Mouse (Mus musculus): ENCODE data around the gene 1810055G02Rik.

1810055G02Rik gene

DNA sequence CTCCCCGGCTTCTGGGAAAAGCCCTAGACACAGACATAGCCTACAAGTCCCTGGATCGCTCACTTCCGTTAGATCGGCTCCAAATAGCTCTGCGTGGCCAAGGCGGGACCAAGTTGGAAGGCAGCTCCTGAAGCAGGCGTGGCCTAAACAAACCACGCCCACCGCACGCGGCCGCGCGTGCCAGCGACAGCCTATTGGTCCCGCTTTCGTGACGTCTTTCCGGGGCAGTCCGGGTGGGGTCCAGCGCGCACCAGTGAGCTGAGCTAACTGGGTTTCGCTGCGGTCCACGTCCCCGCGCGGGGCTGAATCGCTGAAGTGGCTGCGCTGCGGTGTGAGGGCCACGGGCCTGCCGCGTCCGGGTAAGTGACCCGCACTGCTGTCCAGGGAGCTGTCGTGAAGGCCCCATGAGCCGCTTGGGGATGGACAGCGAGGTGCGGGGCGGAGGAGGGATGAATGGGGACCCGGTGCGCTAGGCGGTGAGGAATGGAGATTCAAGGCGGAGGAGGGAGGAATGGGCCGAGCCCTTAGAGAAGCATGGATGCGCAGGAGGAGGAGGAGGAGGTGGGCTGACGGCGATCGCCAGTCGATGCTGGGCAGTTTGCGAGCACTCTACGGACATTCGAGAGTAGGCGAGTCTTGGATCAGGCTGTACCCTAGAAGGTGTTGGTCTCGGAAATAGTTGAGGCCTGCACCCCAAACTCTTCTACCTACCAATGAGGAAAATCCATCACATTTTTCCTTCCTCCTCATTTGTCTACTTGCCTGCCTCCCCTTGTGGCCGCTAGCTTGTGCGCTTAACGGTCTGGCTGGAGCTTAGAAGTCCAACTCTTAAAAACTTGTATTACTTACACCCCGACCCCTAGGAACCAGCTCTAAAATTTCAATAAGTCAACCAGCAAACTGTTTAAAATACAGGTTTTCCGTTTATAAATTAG lies at the start of gene 1810055G02Rik:
Gene 1810055G02Rik (plus strand): TSS at position 216 of the 935 bp plus-strand sequence.
- DNase-seq, result peak; percentile 99

DNA sequence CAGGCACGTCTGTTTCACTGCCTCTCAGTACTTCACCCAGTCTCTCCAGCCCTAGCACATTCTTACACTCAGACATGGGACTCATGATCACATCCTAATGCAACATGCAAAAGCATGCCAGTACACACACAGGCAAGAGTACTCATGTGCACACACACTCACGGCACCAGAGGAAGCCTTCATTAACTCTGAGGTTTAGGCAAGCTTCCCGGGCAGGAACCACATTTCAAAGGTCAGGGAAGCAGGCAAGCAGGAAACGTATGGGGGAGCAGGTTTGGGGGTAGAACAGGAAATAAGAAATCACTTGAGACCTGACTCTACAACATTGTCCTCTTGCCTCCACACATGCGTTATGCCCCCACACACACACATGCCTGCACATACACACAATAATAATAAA lies 42.6 kb upstream of the 1810055G02Rik start:
- DNase-seq, result peak; percentile 48

DNA sequence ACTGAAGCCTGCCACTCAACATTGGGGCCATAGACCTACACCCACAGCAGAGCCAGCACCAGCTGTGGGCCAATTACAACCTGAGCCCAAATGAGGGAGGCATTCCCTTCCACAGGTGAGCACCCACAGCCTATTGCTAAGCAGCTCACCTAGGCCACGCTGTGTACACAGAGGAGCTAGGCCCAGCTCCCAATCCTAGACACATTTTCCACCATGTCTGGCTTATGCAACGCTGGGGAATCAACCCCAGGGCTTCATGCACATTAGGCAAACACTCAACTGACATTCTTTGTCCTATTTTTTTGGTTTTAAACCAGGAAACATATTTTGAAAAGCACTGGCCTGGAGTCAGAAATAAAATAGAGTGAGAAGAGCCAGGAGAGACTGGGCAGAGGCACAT lies 41.5 kb upstream of the 1810055G02Rik start:
- no peak for DNase-seq

- DNase-seq, result no peak
Measured at GRCm38 (mm10) chr19:3667155-3667895, 40.8 kb upstream of the 1810055G02Rik start.

DNA sequence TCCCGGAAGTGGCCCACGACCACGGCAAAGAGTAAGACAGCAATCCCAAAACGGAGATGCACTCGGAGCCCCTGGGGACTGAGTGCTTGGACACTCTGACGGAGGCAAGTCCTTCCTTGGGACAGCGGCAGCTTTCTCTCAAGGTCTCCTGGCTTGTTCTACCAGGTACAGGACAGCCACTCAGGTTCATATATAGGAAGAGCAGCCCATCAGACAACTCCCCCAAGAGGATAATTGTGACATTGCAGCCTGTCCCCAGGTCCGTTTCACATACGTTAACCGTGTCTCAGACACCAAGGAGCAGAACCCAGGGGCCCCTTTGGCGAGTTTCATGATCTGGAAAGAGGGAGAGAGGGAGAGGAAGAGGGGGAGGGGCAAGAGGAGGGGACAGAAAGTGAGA lies 40.1 kb upstream of the 1810055G02Rik start:
- no peak for DNase-seq

GRCm38 (mm10) chr19:3668551-3668950 lies 39.5 kb upstream of the 1810055G02Rik start:
- no peak for DNase-seq

- peak; percentile 43 for DNase-seq
Measured at GRCm38 (mm10) chr19:3669100-3669499, 39.0 kb upstream of the 1810055G02Rik start.

- DNase-seq, result no peak
Measured at GRCm38 (mm10) chr19:3673149-3673548, 34.9 kb upstream of the 1810055G02Rik start.

DNA sequence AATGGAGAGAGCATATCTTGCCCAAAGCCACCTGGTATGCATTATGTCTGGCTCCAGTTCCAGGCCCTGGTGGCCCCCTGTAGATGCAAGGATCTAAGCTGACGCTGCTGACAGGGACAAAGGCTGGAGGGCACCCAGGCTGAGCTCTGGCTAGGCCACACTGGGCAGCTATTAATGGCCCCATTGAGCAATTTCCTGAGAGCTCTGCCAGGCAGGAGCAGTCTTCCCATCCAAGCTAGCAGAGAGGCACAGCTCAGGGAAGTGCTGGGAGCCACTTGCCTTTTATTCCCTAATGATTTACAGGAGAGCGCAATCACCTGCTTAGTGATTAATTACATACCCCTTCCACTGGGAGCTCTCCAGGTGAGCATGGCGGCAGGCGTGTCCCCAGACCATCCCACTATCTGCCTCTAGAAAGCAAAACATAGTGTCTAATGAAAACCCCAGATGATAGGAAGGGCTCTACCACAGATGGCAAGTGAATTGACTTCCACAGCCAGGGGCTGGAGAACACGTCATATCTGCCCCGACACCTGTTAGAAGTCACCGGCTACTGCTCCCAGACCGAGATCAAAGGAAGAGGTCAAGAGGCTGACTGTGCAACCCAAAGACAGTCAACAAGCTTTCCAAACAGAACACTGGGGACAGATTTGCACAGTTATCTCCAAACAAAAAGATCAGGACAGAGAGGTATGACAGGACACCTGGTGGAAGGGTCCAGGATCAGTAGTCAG lies 33.8 kb upstream of the 1810055G02Rik start:
- DNase-seq, result peak; percentile 47

DNA sequence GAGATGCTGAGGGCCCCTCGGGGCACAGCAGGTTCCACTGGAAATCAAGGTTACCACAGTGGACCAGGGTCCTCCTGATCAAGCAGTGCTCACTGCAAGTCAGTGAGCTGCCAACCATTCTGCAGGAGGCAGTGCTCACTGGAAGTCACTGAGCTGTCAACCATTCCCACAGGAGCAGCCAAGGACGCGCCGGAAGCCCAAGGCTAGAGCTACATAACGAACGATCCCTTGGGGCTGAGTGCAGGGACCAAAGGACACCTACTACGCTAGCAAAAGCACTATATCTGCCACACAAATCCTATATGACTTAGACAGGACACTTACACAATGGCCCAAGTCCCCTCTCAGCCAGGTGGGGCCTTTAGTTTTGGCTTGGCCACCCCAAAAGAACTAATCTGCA lies 27.4 kb upstream of the 1810055G02Rik start:
- DNase-seq, result peak; percentile 42

- peak; percentile 91 for DNase-seq
Measured at GRCm38 (mm10) chr19:3681310-3681934, 26.7 kb upstream of the 1810055G02Rik start.

DNA sequence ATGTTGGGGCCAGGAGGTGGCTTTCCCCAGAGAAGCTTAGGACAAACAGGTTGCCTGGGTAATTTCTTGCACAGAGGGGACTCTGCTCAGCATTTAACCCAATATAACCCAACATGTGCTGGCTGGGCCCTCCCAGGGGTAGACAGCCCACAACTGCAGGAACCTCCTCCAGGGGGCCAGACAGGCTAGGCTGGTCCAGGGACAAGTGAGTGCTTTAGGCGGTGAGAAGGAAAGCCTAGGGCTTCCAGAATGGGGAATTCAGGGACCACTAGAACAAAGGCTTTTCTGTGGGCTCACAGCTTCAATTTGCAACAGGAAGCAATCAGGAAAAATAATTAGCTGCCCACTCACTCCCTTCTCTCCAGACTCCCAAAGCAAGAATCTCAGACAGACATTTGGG lies 23.7 kb upstream of the 1810055G02Rik start:
- no peak for DNase-seq

DNA sequence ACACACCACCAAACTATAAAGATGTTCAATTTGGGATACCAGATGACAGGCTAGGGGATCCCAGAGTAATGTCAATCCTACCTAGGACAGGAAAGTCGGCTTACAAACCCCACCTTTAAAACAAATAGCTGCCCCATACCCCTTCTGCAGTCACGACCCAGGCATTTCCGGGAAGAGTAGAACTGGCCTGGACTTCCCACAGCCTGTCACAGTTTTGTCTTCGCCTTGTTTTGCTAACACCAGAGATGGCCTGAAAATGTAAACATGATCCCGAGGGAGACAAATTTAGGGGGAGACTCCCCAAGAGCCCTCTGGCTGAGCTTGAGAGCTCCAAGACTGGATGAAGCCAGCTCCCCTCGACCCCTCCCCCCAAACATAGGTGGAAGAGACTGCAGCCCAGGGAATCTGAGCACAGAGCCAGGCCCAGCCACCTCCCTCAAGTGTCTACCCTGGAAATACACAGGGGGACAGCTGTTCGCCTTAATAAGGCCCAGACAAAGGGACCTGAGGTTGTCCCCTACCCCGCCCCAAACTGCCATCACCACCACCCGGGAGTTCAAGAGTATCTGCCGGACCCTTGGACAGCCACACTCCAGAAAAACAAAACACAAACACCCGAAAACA lies 23.0 kb upstream of the 1810055G02Rik start:
- DNase-seq, result peak; percentile 38

DNA sequence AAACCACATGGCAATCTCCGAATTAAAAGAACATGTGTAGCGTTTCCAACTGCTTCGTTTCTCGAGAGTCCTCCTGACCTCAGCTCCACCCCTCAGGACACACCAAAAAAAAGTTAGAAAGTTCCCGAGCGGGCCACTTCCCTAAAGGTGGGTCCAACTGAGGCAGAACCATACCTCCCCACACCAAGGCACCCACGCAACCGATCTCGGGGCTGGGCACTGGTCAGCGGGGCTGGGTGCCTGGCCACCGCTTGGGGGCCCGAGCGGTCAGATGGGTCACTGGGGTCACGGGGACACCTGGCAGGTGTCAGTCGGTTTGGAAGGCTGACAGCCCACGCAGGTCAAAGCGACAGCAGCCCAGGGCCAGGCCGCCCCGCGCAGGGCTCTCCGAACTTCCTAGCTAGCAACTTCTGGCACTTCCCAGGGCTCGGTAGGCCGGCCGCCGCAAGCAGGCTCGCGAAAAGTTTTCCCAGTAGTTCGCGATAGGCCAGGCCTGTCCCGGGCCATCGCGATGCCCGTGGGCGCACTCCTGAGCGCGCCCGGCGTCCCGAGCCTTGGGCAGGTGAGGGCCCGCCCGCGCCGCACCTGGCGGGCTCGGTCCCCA lies 22.4 kb upstream of the 1810055G02Rik start:
- DNase-seq, result peak; percentile 54

GRCm38 (mm10) chr19:3686215-3686894 lies 21.7 kb upstream of the 1810055G02Rik start, which contains the start of gene Lrp5:
Lrp5 (minus strand) TSS chr19:3686564.
- peak; percentile 80 for DNase-seq

DNA sequence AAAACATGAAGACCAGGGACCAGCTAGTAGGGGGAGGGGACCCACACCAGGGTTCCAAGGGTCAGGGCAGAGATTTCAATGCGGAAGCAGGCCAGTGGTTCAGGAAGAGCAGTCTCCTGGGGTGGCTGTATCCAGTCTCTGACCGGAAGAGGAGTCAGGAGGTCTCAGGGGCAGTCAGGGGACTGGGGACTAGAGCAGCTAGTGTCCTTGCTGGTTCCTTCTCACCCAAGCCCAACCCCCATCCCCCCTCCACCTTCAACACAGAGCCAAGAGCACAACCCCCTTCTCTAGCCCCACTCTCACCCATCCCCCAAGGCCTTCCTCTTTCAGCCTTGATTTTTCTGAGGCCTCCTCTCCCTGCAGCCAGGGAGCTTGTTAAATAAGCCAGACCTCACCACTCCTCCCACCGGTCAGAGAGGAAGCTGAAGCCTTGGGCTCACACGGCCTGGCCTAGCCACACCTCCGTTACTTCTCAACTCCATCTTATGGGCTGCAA lies 20.4 kb upstream of the 1810055G02Rik start:
- peak; percentile 40 for DNase-seq

GRCm38 (mm10) chr19:3691337-3691736 lies 16.8 kb upstream of the 1810055G02Rik start:
- no peak for DNase-seq

DNA sequence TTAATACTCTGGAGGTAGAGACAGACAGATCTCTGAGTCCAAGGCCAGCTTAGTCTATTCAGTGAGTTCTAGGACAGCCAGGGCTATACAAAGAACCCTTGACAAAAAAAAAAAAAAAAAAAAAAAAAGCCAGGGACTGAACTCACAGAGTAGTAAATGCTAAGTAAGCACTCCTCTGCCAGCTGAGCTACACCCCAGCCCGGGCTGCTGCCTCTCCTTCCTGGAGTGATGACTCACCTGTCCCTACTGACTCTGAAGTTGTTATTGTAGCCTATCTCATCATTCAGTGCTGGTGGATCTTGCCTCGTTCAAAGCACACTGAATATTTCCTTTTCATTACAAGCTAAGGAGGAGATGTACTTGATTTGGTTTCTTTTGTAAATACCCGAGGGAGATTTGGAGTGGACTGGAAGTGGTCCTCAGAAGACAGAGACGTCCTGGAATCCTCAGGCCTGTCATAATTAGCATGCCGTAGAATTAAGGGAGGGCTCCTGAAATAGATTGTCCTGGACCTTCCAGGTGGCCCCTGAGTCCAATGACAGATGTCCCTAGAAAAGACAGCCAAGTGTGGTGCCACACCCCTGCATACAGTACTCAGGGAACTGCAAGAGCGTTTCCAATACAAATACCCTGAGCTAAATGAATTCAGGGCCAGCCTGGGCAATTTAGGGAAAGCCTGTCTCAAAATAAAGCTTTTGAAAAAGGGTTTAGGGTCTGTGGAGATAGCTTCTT lies 15.5 kb upstream of the 1810055G02Rik start:
- DNase-seq, result no peak

GRCm38 (mm10) chr19:3694476-3694875 lies 13.6 kb upstream of the 1810055G02Rik start:
- DNase-seq, result no peak

GRCm38 (mm10) chr19:3695006-3695405 lies 13.1 kb upstream of the 1810055G02Rik start:
- DNase-seq, result no peak
